Mouse (Mus musculus): ENCODE data around the gene Ldhc. TPM values are rescaled to one million over a fixed set of nuclear protein-coding genes. Genes with fewer than 3 reads are reported as not detected.
"Not testable (repeated sequence)": the region's sequence is repeated elsewhere in the genome, so short reads cannot be mapped to it uniquely, and the experiment has no call there.

Ldhc gene
- polyA plus RNA-seq, 1 experiment from 2014 or later: not detected

DNA sequence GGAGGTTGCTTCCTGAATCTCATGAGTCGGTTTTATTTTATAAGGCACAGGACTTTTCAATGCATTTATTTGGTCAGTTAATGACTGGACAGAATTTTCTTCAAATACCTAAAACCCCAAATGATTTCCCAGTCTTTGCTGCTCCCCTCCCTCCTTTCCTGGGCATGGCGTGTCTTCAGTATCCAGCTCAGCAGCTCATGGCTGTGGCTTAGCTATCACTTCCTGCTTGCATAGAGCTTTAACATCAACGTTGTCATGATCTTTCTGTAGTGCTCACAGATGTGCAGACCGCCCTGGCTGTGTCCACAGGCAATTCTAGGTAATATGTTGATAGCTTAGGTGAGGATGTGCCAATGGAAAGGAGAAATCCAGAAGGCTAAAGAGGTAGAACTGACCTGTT, 11.0 kb downstream of the Ldhc start:
- no peak for ATAC-seq (replicated peaks; ENCODE audit: insufficient number of reproducible peaks, low FRiP score, low TSS enrichment)
- no peak overlapping the region for H3K4me3 ChIP-seq (ENCODE audit: low read depth, low read length)
- H3K9me3 ChIP-seq (replicated peaks; ENCODE audit: control insufficient read depth, low read length): no peaks in the 10 kb centered on the region

DNA sequence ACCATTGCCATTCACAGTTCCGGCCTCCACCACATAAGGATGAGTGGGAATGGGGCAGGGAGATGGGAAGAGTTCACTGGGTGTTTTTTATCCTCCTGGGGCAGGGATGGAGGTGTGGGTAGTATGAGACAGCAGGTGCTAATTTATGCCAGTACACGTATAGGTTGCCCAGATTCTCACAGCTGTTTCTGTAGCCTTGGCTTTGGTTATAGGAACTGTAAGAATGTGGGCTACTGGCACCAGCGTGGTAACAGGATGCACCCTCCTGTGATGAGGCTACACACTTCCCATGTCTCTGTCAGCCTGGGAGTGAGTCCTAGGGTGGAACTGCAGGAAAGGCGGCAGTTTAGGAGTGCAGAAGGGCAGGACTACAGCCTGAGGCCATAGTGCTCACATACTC, 15.8 kb downstream of the Ldhc start:
- Histone ChIP-seq H3K4me1 (ENCODE audit: control insufficient read depth, insufficient read depth, low read length) (no peaks in the 10 kb centered on the region), H3K27ac (ENCODE audit: low read depth, low read length) (no peak overlapping the region), H3K4me2 (no peak overlapping the region), H3K9me3 (replicated peaks; ENCODE audit: control insufficient read depth, low read length) (no peaks in the 10 kb centered on the region), H3K9ac (ENCODE audit: low read depth, low read length) (no peak overlapping the region), H3K36me3 (ENCODE audit: control insufficient read depth, insufficient read depth, low read length) (no peaks in the 10 kb centered on the region), H3K27me3 (ENCODE audit: control insufficient read depth, insufficient read depth, low read length) (no peaks in the 10 kb centered on the region), H3K4me3 (ENCODE audit: low read depth, low read length) (no peak overlapping the region)
- 68% methylated on average over 4 of the region's 4 CpGs for WGBS (ENCODE audit: insufficient replicate concordance)
- ATAC-seq (replicated peaks; ENCODE audit: insufficient number of reproducible peaks, low FRiP score, low TSS enrichment): no peak

More for the DNA sequence above, 11.0 kb downstream of the Ldhc start:
- Histone ChIP-seq H3K4me2 (no peak overlapping the region), H3K36me3 (ENCODE audit: control insufficient read depth, insufficient read depth, low read length) (no peaks in the 10 kb centered on the region), H3K4me1 (ENCODE audit: control insufficient read depth, insufficient read depth, low read length) (no peaks in the 10 kb centered on the region), H3K9ac (ENCODE audit: low read depth, low read length) (no peak overlapping the region), H3K27ac (ENCODE audit: low read depth, low read length) (no peak overlapping the region), H3K27me3 (ENCODE audit: control insufficient read depth, insufficient read depth, low read length) (no peaks in the 10 kb centered on the region)
- WGBS (ENCODE audit: insufficient replicate concordance): 69% methylated on average over 4 of the region's 4 CpGs

DNA sequence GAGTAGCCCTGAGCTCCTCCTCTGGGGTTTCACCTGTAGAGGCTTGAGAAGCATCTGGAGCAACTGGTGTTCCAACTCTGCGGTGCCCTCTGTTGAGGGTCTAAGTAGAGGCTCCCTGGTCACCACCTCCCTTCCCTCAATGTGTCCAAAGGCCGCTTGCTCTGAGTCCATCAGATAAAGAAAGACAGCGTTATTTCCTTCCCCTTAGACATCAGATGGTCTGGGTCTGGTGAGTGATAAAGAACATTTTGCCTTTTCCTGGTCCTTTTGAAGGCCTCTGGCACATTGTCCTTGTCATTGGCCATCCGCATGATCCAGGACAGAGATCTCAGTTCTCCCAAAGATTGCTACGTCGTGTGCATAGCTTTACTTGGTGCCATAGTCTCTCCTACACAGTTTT, 16.3 kb downstream of the Ldhc start:
- Histone ChIP-seq H3K27ac (ENCODE audit: low read depth, low read length) (no peak overlapping the region), H3K9ac (ENCODE audit: low read depth, low read length) (no peak overlapping the region), H3K36me3 (ENCODE audit: control insufficient read depth, insufficient read depth, low read length) (no peaks in the 10 kb centered on the region), H3K4me3 (ENCODE audit: low read depth, low read length) (no peak overlapping the region), H3K4me1 (ENCODE audit: control insufficient read depth, insufficient read depth, low read length) (no peaks in the 10 kb centered on the region), H3K27me3 (ENCODE audit: control insufficient read depth, insufficient read depth, low read length) (no peaks in the 10 kb centered on the region), H3K9me3 (replicated peaks; ENCODE audit: control insufficient read depth, low read length) (no peaks in the 10 kb centered on the region), H3K4me2 (no peak overlapping the region)
- WGBS (ENCODE audit: insufficient replicate concordance): 63% methylated on average over 6 of the region's 6 CpGs
- ATAC-seq (replicated peaks; ENCODE audit: insufficient number of reproducible peaks, low FRiP score, low TSS enrichment): no peak

DNA sequence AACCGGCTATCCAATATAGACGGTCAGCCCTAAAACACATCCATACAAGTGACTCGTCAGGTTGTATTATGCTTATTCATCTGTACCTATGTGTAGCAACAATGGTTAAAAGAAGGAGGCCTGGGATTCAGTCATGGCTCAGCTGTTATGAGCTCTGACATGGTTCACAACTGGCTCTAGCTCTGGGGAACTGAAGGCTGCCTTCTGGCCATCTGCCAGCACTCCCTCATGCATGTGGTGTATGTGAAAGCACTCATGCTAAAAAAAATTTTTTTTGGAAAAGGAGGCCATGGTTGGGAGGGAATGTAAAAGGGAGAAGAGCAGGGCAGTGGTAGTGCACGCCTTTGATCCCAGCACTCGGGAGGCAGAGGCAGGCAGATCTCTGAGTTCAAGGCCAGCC, 18.8 kb downstream of the Ldhc start:
- H3K9me3 ChIP-seq (replicated peaks; ENCODE audit: control insufficient read depth, low read length): no peaks in the 10 kb centered on the region
- H3K27ac ChIP-seq (ENCODE audit: low read depth, low read length): no peak overlapping the region
- no peak overlapping the region for H3K4me3 ChIP-seq (ENCODE audit: low read depth, low read length)
- peaks cover 2% of the 10 kb centered on the region for H3K36me3 ChIP-seq (ENCODE audit: control insufficient read depth, insufficient read depth, low read length)
- H3K4me1 ChIP-seq (ENCODE audit: control insufficient read depth, insufficient read depth, low read length): no peaks in the 10 kb centered on the region
- no peak overlapping the region for H3K9ac ChIP-seq (ENCODE audit: low read depth, low read length)
- 86% methylated on average over 5 of the region's 5 CpGs for WGBS (ENCODE audit: insufficient replicate concordance)
- no peak for ATAC-seq (replicated peaks; ENCODE audit: insufficient number of reproducible peaks, low FRiP score, low TSS enrichment)
- no peaks in the 10 kb centered on the region for H3K27me3 ChIP-seq (ENCODE audit: control insufficient read depth, insufficient read depth, low read length)
- H3K4me2 ChIP-seq: no peak overlapping the region

DNA sequence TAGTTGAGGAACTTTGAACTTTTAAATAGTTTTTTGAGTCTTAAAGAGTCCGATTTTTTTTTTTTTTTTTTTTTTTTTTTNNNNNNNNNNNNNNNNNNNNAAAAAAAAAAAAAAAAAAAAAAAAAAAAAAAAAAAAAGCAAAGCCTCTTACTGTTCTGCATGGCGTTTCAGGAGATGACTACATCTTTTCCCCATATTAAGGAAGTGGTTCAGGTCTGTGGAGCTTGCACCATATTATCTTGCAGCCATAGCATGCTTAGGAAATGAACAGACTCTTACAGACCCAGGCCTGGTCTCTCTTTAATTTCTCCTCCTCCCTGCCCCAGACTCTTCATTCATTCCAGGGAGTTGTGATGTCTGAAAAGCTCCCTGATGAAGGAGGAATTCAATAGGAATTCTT, 20.0 kb downstream of the Ldhc start:
- Histone ChIP-seq H3K9ac (ENCODE audit: low read depth, low read length) (no peak overlapping the region), H3K4me1 (ENCODE audit: control insufficient read depth, insufficient read depth, low read length) (no peaks in the 10 kb centered on the region), H3K27me3 (ENCODE audit: control insufficient read depth, insufficient read depth, low read length) (no peaks in the 10 kb centered on the region), H3K36me3 (ENCODE audit: control insufficient read depth, insufficient read depth, low read length) (peaks cover 11% of the 10 kb centered on the region), H3K9me3 (replicated peaks; ENCODE audit: control insufficient read depth, low read length) (no peaks in the 10 kb centered on the region), H3K4me2 (no peak overlapping the region), H3K27ac (ENCODE audit: low read depth, low read length) (no peak overlapping the region), H3K4me3 (ENCODE audit: low read depth, low read length) (no peak overlapping the region)
- ATAC-seq (replicated peaks; ENCODE audit: insufficient number of reproducible peaks, low FRiP score, low TSS enrichment): no peak
- 89% methylated on average over 2 of the region's 2 CpGs for WGBS (ENCODE audit: insufficient replicate concordance)

DNA sequence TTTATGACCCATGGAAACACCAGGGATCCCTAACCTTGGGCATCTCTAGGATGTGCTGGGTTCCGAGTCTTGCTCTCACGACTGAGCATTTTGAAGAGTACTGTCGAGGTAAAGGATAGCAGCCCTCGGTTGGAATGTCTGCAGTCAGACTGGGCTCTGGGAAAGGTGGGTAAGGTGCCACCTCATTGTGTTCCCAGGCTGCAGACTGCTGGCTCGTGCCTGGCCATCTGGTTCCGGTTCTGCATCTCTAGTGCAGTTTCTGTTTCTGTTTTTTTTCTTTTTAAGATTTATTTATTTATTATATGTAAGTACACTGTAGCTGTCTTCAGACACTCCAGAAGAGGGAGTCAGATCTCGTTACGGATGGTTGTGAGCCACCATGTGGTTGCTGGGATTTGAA, 20.9 kb downstream of the Ldhc start:
- not testable (repeated sequence) for H3K27me3 ChIP-seq (ENCODE audit: control insufficient read depth, insufficient read depth, low read length); H3K9ac ChIP-seq (ENCODE audit: low read depth, low read length); H3K27ac ChIP-seq (ENCODE audit: low read depth, low read length); H3K9me3 ChIP-seq (replicated peaks; ENCODE audit: control insufficient read depth, low read length); H3K4me2 ChIP-seq; H3K4me1 ChIP-seq (ENCODE audit: control insufficient read depth, insufficient read depth, low read length); H3K4me3 ChIP-seq (ENCODE audit: low read depth, low read length); ATAC-seq (replicated peaks; ENCODE audit: insufficient number of reproducible peaks, low FRiP score, low TSS enrichment)
- WGBS (ENCODE audit: insufficient replicate concordance): 82% methylated on average over 6 of the region's 8 CpGs
- H3K36me3 ChIP-seq (ENCODE audit: control insufficient read depth, insufficient read depth, low read length): peaks cover 13% of the 10 kb centered on the region

DNA sequence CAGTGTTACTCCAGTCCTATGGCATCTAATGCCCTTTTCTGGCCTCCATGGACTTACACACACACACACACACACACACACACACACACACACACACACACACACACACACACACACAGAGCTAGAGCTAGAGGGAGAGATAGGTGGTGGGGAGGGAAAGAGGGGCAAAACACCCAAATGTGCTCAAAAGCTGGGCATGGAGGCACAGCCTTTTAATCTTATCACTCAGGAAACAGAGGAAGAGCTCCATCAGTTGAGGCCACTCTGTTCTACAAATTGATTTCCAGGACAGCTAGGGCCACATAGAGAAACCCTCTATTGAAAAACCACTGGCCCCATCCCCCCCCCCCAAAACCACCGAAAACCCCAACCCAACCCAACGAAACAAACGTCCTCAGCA, 22.3 kb downstream of the Ldhc start:
- H3K4me3 ChIP-seq (ENCODE audit: low read depth, low read length): no peak overlapping the region
- no peaks in the 10 kb centered on the region for H3K4me1 ChIP-seq (ENCODE audit: control insufficient read depth, insufficient read depth, low read length)
- no peak for ATAC-seq (replicated peaks; ENCODE audit: insufficient number of reproducible peaks, low FRiP score, low TSS enrichment)
- peaks cover 19% of the 10 kb centered on the region for H3K36me3 ChIP-seq (ENCODE audit: control insufficient read depth, insufficient read depth, low read length)
- no peaks in the 10 kb centered on the region for H3K9me3 ChIP-seq (replicated peaks; ENCODE audit: control insufficient read depth, low read length)
- no peak overlapping the region for H3K9ac ChIP-seq (ENCODE audit: low read depth, low read length)
- H3K27ac ChIP-seq (ENCODE audit: low read depth, low read length): no peak overlapping the region
- no peak overlapping the region for H3K4me2 ChIP-seq
- 55% methylated on average over 3 of the region's 3 CpGs for WGBS (ENCODE audit: insufficient replicate concordance)
- no peaks in the 10 kb centered on the region for H3K27me3 ChIP-seq (ENCODE audit: control insufficient read depth, insufficient read depth, low read length)

DNA sequence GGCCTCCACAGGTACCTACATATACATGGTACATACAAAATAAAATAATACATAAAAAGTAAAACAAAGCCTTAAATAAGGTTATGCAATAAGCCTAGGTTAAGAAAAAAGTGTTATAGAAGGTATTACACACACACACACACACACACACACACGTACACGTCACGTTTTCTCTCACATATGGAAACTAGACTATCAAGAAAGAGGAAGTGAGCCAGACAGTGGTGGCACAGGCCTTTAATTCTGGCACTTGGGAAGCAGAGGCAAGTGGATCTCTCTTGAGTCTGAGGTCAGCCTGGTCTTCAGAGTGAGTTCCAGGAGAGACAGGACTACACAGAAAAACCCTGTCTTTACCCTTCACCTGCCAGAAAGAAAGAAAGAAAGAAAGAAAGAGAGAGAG, 34.5 kb downstream of the Ldhc start:
- H3K27me3 ChIP-seq (ENCODE audit: control insufficient read depth, insufficient read depth, low read length): no peaks in the 10 kb centered on the region
- H3K4me3 ChIP-seq (ENCODE audit: low read depth, low read length): no peak overlapping the region
- 85% methylated on average over 3 of the region's 3 CpGs for WGBS (ENCODE audit: insufficient replicate concordance)
- no peak overlapping the region for H3K4me2 ChIP-seq
- H3K9ac ChIP-seq (ENCODE audit: low read depth, low read length): no peak overlapping the region
- no peak overlapping the region for H3K27ac ChIP-seq (ENCODE audit: low read depth, low read length)
- H3K4me1 ChIP-seq (ENCODE audit: control insufficient read depth, insufficient read depth, low read length): no peaks in the 10 kb centered on the region
- peaks cover 48% of the 10 kb centered on the region for H3K36me3 ChIP-seq (ENCODE audit: control insufficient read depth, insufficient read depth, low read length)
- H3K9me3 ChIP-seq (replicated peaks; ENCODE audit: control insufficient read depth, low read length): no peaks in the 10 kb centered on the region
- ATAC-seq (replicated peaks; ENCODE audit: insufficient number of reproducible peaks, low FRiP score, low TSS enrichment): no peak

DNA sequence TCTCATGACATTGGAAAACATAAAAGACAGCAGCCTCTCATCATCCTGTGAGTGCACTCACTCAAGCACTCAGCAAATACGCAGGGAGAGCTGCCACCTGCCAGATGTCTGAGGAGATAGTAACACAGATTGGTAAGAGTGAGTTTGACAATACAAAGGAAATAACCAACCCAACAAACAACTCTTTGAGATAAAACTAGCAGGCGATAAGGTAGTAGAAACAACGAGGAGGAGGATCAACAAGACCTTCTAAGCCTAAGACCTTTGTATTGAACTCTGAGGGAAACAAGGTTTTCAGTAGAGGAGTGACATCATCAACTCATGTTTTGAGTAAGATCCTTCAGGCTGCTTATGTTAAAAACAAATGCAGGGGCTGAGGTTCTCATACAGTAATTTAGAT, 38.3 kb downstream of the Ldhc start:
- no peak for ATAC-seq (replicated peaks; ENCODE audit: insufficient number of reproducible peaks, low FRiP score, low TSS enrichment)
- peaks cover 27% of the 10 kb centered on the region for H3K36me3 ChIP-seq (ENCODE audit: control insufficient read depth, insufficient read depth, low read length)
- no peak overlapping the region for H3K9ac ChIP-seq (ENCODE audit: low read depth, low read length)
- no peaks in the 10 kb centered on the region for H3K4me1 ChIP-seq (ENCODE audit: control insufficient read depth, insufficient read depth, low read length)
- no peaks in the 10 kb centered on the region for H3K9me3 ChIP-seq (replicated peaks; ENCODE audit: control insufficient read depth, low read length)
- no peak overlapping the region for H3K4me3 ChIP-seq (ENCODE audit: low read depth, low read length)
- no peak overlapping the region for H3K4me2 ChIP-seq
- H3K27ac ChIP-seq (ENCODE audit: low read depth, low read length): no peak overlapping the region
- WGBS (ENCODE audit: insufficient replicate concordance): 77% methylated on average over 3 of the region's 3 CpGs
- no peaks in the 10 kb centered on the region for H3K27me3 ChIP-seq (ENCODE audit: control insufficient read depth, insufficient read depth, low read length)
